Mouse (Mus musculus): ENCODE results near the gene Csrnp2.

Csrnp2 gene

GRCm38 (mm10) chr15:100478351-100478750 is 16.9 kb downstream of the Csrnp2 start:
- no peak for DNase-seq (ENCODE audit: low spot score)

GRCm38 (mm10) chr15:100473926-100474503 is 21.3 kb downstream of the Csrnp2 start:
- DNase-seq (ENCODE audit: low spot score): no peak

GRCm38 (mm10) chr15:100470037-100470436 is 25.3 kb downstream of the Csrnp2 start:
- no peak for DNase-seq (ENCODE audit: low spot score)

- no peak for DNase-seq (ENCODE audit: low spot score)
These were observed 26.1 kb downstream of the Csrnp2 start for GRCm38 (mm10) chr15:100469189-100469545.

GRCm38 (mm10) chr15:100468295-100469188 is 26.7 kb downstream of the Csrnp2 start, which contains the start of gene Letmd1:
Letmd1 (plus strand) TSS chr15:100469023.
- DNase-seq (ENCODE audit: low spot score): peak; percentile 83

GRCm38 (mm10) chr15:100467738-100468137 is 27.6 kb downstream of the Csrnp2 start:
- no peak for DNase-seq (ENCODE audit: low spot score)

GRCm38 (mm10) chr15:100465432-100465831 is 29.9 kb downstream of the Csrnp2 start:
- no peak for DNase-seq (ENCODE audit: low spot score)

GRCm38 (mm10) chr15:100463712-100464111 is 31.6 kb downstream of the Csrnp2 start:
- no peak for DNase-seq (ENCODE audit: low spot score)

- DNase-seq (ENCODE audit: low spot score): no peak
These were observed 33.2 kb downstream of the Csrnp2 start for GRCm38 (mm10) chr15:100462086-100462485.

GRCm38 (mm10) chr15:100461646-100462045 is 33.6 kb downstream of the Csrnp2 start:
- DNase-seq (ENCODE audit: low spot score): no peak

- no peak for DNase-seq (ENCODE audit: low spot score)
These were observed 34.3 kb downstream of the Csrnp2 start for GRCm38 (mm10) chr15:100460942-100461341.

- no peak for DNase-seq (ENCODE audit: low spot score)
These were observed 37.2 kb downstream of the Csrnp2 start for GRCm38 (mm10) chr15:100458055-100458454.

- DNase-seq (ENCODE audit: low spot score): no peak
These were observed 37.9 kb downstream of the Csrnp2 start for GRCm38 (mm10) chr15:100457340-100457739.

- no peak for DNase-seq (ENCODE audit: low spot score)
These were observed 38.8 kb downstream of the Csrnp2 start for GRCm38 (mm10) chr15:100456356-100456991.

GRCm38 (mm10) chr15:100452486-100452885 is 42.8 kb downstream of the Csrnp2 start:
- no peak for DNase-seq (ENCODE audit: low spot score)

- DNase-seq (ENCODE audit: low spot score): no peak
These were observed 44.0 kb downstream of the Csrnp2 start for GRCm38 (mm10) chr15:100451245-100451644.

GRCm38 (mm10) chr15:100449495-100449894 is 45.8 kb downstream of the Csrnp2 start:
- DNase-seq (ENCODE audit: low spot score): no peak

- DNase-seq (ENCODE audit: low spot score): no peak
These were observed 46.7 kb downstream of the Csrnp2 start for GRCm38 (mm10) chr15:100448572-100448971.

GRCm38 (mm10) chr15:100446887-100447286 is 48.4 kb downstream of the Csrnp2 start:
- no peak for DNase-seq (ENCODE audit: low spot score)

GRCm38 (mm10) chr15:100443126-100443922 is 52.0 kb downstream of the Csrnp2 start:
- peak; percentile 86 for DNase-seq (ENCODE audit: low spot score)

GRCm38 (mm10) chr15:100436518-100436917 is 58.8 kb downstream of the Csrnp2 start:
- DNase-seq (ENCODE audit: low spot score): no peak

GRCm38 (mm10) chr15:100436112-100436511 is 59.2 kb downstream of the Csrnp2 start:
- DNase-seq (ENCODE audit: low spot score): no peak
